Mouse (Mus musculus): ENCODE data around the gene Rcor1. TPM values are rescaled to one million over a fixed set of nuclear protein-coding genes. Genes with fewer than 3 reads are reported as not detected.

The Rcor1 gene
- polyA plus RNA-seq, 1 experiment from 2014 or later: 4.5 TPM

DNA sequence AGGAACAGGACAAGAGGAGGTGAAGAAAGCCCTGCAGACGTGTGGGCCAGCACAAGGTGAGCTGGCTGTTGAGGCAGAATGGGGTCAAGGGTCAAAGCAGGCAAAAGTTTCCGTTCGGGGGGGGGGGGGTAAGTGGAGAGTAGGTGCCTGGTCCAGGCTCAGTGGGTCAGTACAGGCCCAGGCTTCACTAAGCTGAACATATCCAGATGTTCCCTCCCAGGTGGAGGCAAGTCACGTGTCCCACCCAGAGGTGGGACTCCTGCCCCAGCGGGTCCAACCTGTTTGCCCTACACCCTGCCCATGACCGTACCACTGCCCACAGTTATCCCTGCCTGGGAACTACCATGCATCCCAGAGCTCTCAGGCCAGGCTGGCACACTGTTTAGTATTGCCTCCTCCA lies 33.3 kb upstream of the Rcor1 start:
- H3K9me3 ChIP-seq (replicated peaks): no peaks in the 10 kb centered on the region
- 80% methylated on average over 6 of the region's 6 CpGs for WGBS
- no peak overlapping the region for H3K27ac ChIP-seq (replicated peaks)
- H3K4me1 ChIP-seq: peaks cover 14% of the 10 kb centered on the region
- no peak overlapping the region for H3K4me3 ChIP-seq (replicated peaks)
- ATAC-seq (ENCODE audit: low FRiP score): peak; percentile 14; the same call in 1 of the 2 replicates
- H3K4me2 ChIP-seq: no peak overlapping the region
- H3K9ac ChIP-seq (replicated peaks): no peak overlapping the region
- H3K36me3 ChIP-seq: no peaks in the 10 kb centered on the region
- H3K27me3 ChIP-seq (replicated peaks): no peaks in the 10 kb centered on the region

DNA sequence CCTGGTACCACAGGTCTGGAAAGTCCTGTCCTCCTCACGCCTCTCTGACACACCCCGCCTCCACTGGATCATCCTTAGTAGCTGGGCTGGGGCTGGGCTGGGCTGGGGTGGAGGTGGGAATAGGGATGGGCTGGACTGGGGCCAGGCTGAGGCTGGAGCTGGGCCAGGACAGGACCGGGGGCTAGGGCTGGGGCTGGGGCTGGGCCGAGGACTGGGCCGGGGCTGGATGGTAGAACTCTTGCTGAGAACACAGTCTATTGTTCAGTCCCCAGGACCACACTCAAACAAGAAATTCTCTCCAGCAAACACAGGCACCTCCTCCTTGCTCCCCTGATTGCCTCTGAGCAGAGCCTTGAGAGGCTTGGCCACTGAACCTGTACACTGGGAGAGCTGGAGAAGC lies 32.8 kb upstream of the Rcor1 start:
- no peak for ATAC-seq (ENCODE audit: low FRiP score)
- Histone ChIP-seq H3K4me2 (no peak overlapping the region), H3K36me3 (no peaks in the 10 kb centered on the region), H3K9me3 (replicated peaks) (no peaks in the 10 kb centered on the region), H3K9ac (replicated peaks) (no peak overlapping the region), H3K4me1 (peaks cover 14% of the 10 kb centered on the region), H3K27ac (replicated peaks) (no peak overlapping the region), H3K4me3 (replicated peaks) (no peak overlapping the region), H3K27me3 (replicated peaks) (no peaks in the 10 kb centered on the region)
- 63% methylated on average over 5 of the region's 5 CpGs for WGBS

DNA sequence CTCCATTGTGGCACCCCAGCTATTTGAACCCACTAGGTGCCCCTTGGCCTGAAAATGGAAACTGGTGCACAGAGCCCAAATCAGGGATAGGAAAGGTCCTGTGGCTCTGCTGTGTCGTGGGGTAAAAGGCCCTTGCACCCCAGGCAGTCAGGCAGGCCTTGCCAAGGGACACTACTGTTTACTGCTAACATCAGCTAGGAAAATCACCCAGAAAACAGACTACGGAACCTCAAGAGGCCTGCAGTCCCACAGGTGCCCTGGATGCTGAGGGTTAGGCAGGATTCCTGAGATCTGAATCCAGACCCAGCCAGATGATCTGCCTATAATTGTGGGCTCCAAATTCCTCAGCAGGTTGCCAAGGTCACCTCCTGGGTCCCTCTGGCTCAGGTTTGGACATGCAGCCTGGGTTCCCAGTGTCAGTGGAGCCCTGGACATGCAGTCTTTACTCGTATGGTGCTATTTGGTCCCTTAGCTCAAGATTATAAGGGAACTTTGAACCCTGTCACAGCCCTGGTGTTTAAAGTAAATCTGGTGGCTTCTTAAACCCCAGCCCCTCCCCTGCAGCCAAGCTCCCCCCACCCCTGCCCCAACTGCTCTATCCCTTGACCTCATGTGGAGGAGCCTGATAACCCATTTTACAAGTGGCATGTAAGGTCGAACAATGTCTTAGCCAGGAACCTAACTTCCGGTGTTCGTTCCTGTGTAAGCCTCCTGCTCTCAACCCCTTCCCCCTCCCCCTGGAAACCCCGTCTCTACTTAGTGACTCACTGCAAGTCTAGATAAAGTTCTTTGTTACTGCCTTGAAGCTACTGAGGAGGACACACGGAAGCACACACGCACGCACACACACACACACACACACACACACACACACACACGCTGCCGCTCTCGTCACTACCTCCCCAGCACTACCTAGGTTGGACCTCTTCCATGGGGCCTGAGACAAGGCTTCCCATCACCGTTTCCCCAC lies 31.7 kb upstream of the Rcor1 start:
- Histone ChIP-seq H3K9ac (replicated peaks) (no peak overlapping the region), H3K9me3 (replicated peaks) (no peaks in the 10 kb centered on the region), H3K27me3 (replicated peaks) (no peaks in the 10 kb centered on the region), H3K36me3 (no peaks in the 10 kb centered on the region), H3K4me3 (replicated peaks) (no peak overlapping the region), H3K4me1 (peaks cover 14% of the 10 kb centered on the region), H3K27ac (replicated peaks) (no peak overlapping the region), H3K4me2 (no peak overlapping the region)
- 78% methylated on average over 14 of the region's 14 CpGs for WGBS
- no peak for ATAC-seq (ENCODE audit: low FRiP score)

DNA sequence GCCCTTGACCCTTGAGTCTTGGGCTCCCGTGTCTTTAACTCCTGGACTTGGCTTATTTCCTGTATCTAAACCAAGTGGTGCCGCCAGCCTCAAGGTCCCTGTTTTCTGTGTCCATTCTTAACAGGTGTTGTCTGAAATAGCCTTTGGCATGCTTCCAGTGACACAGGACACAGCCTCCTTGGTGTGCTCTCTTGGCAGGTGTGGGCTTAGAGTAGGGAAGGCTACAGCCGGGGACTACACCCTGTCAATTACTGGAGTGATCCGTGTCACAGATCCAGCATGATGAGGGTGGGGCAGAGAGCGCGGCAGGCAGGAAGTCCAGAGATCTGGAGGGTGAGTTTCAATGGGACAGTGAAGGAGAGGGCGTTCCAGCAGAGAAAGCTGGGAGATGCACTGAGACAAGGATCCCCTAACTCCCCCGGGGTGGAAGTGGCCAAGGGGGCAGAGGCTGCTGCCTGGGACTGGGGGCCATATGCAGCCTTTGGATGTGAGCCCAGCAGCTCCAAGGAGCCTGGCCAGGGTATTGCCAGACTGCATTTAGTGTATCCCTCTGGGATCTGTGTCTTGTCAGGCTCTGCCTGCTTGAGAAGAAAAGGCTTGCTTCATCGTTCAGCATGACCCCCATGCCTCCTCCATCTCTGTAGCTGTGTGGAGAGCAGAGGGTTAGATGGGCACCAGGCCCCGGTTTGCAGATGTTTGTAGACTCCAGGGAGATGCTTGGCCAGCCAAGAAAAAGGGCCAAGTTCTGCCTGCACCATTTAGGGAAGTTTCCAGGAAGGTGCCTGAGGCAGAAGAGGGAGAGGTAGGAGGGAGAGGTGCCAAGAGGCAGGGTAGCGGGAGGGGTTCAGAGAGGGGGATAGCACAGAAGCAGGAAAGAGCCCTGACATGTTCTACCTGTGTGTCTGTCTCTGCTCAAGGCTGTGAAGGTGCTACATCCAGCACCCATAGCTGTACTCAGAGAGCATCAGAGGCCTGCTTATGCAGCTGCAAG lies 30.4 kb upstream of the Rcor1 start:
- no peaks in the 10 kb centered on the region for H3K27me3 ChIP-seq (replicated peaks)
- no peaks in the 10 kb centered on the region for H3K36me3 ChIP-seq
- peaks cover 14% of the 10 kb centered on the region for H3K4me1 ChIP-seq
- no peak overlapping the region for H3K9ac ChIP-seq (replicated peaks)
- ATAC-seq (ENCODE audit: low FRiP score): no peak
- peak overlapping the region; percentile 28; the same call in 1 of the 2 replicates for H3K27ac ChIP-seq (replicated peaks)
- no peak overlapping the region for H3K4me3 ChIP-seq (replicated peaks)
- no peaks in the 10 kb centered on the region for H3K9me3 ChIP-seq (replicated peaks)
- no peak overlapping the region for H3K4me2 ChIP-seq
- 59% methylated on average over 11 of the region's 11 CpGs for WGBS

DNA sequence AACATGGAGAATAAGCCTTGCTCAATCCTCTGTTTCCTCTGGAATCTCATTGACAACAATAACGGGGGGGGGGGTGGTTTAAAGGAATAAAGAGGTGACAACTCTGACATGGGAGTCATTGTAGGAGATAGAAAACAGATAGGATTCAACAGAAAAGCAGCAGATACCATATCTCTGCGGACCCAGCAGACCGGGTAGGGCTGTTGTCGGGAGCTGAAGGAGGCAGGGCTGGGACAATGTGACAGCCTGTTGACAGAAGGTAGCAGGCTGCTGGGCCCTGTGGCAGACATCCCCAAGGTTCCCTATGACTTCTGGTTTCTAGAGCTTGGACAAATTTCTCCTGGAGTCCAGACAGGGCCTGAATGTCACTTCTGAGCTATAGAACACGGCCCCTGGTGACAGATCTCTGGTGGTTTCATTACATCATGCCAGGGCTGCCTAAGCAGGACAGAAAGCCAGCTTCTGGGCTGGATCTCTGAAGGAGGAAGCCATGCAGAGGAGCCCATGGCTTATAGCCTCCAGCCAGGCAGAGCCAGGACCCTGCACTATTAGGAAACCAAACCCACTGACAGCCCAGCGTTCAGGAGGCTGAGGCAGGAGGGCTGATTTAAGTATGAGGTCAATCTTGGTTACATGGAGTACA lies 29.4 kb upstream of the Rcor1 start:
- no peak overlapping the region for H3K4me3 ChIP-seq (replicated peaks)
- H3K9ac ChIP-seq (replicated peaks): no peak overlapping the region
- 78% methylated on average over 6 of the region's 6 CpGs for WGBS
- H3K27me3 ChIP-seq (replicated peaks): no peaks in the 10 kb centered on the region
- ATAC-seq (ENCODE audit: low FRiP score): no peak
- no peaks in the 10 kb centered on the region for H3K9me3 ChIP-seq (replicated peaks)
- H3K4me2 ChIP-seq: no peak overlapping the region
- no peaks in the 10 kb centered on the region for H3K36me3 ChIP-seq
- peaks cover 14% of the 10 kb centered on the region for H3K4me1 ChIP-seq
- no peak overlapping the region for H3K27ac ChIP-seq (replicated peaks)

DNA sequence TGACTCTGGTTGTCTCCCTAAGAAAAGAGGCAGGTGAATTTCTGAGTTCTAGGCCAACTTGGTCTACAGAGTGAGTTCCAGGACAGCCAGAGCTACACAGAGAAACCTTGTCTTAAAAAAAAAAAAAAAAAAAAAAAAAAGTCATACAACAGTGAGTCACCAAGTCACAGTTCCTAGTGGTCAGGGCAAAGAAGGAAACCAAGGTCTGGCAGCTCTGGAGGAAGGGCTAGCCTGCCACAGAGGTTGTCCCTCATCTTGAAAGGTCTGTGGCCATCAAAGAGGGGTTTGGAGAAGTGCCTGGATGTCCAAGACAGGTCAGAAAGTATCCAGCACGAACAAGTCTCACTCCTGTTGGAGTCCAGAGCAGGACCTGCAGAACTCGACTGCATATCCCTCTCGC lies 22.3 kb upstream of the Rcor1 start:
- WGBS: 80% methylated on average over 3 of the region's 3 CpGs
- Histone ChIP-seq H3K4me1 (no peaks in the 10 kb centered on the region), H3K9ac (replicated peaks) (no peak overlapping the region), H3K36me3 (no peaks in the 10 kb centered on the region), H3K4me3 (replicated peaks) (no peak overlapping the region), H3K27me3 (replicated peaks) (no peaks in the 10 kb centered on the region), H3K9me3 (replicated peaks) (no peaks in the 10 kb centered on the region), H3K27ac (replicated peaks) (no peak overlapping the region), H3K4me2 (no peak overlapping the region)
- ATAC-seq (ENCODE audit: low FRiP score): no peak

DNA sequence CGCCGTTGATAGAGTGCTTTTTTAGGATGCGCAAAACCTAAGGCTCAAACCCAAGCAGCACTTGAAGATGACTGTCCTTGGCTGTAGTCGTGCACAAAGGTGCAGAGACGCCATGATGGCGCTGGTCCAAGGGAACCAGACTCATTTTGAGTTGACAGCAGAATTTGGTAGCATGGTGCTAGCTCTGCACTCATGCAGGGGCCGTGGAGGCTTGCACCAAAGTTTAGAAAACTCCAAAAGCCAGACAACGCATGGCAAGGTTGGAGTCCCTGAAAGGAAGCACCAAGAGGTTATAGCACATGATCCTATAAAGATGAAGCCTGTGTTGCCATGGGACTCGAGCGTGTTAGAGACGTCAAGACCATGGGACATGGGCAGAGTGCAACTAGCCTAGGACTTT lies 21.1 kb upstream of the Rcor1 start:
- H3K27ac ChIP-seq (replicated peaks): no peak overlapping the region
- H3K9me3 ChIP-seq (replicated peaks): no peaks in the 10 kb centered on the region
- H3K9ac ChIP-seq (replicated peaks): no peak overlapping the region
- no peaks in the 10 kb centered on the region for H3K27me3 ChIP-seq (replicated peaks)
- no peaks in the 10 kb centered on the region for H3K4me1 ChIP-seq
- no peaks in the 10 kb centered on the region for H3K36me3 ChIP-seq
- WGBS: 96% methylated on average over 11 of the region's 11 CpGs
- no peak overlapping the region for H3K4me3 ChIP-seq (replicated peaks)
- no peak overlapping the region for H3K4me2 ChIP-seq
- no peak for ATAC-seq (ENCODE audit: low FRiP score)

DNA sequence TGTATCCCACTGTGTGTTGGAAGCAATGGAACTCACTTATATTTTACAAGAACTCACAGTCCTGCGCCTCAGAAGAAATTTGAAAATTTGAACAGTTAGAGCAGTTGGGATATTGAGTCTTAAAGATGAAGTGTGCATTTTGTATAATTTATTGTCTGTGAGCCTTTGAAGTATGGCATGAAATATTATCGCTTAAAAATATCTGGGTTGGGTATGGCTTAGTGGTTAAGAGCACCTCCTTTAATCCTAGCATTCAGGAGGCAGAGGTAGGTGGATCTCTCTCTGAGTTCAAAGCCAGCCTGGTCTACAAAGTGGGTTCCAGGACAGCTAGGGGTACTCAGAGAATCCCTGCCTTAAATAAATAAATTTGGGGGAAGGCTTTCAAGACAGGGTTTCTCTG lies 20.1 kb upstream of the Rcor1 start:
- H3K9ac ChIP-seq (replicated peaks): no peak overlapping the region
- no peaks in the 10 kb centered on the region for H3K9me3 ChIP-seq (replicated peaks)
- no peak for ATAC-seq (ENCODE audit: low FRiP score)
- WGBS: 99% methylated on average over 2 of the region's 2 CpGs
- no peak overlapping the region for H3K4me3 ChIP-seq (replicated peaks)
- H3K27me3 ChIP-seq (replicated peaks): no peaks in the 10 kb centered on the region
- no peak overlapping the region for H3K4me2 ChIP-seq
- H3K4me1 ChIP-seq: no peaks in the 10 kb centered on the region
- no peak overlapping the region for H3K27ac ChIP-seq (replicated peaks)
- no peaks in the 10 kb centered on the region for H3K36me3 ChIP-seq

DNA sequence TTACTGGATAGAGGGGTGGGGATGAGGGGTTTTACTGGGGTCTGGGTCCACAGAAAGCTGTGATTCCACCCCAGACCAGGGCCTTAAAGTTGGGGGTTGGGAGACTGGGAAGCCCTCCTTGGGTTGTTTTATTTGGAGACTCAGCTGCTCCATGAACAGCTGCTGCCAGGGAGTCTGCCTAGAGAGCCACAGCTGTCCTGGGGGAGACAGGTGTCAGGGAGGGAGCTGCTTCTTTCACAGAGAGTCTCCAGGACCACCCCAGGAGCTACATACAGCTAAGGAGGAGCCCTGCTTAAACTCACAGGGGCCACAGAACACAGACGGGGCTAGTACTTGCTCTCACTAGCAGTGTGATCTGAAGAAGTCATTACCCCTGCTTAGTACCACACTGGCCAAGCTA lies 18.0 kb upstream of the Rcor1 start:
- Histone ChIP-seq H3K4me2 (no peak overlapping the region), H3K36me3 (no peaks in the 10 kb centered on the region), H3K27me3 (replicated peaks) (no peaks in the 10 kb centered on the region), H3K4me3 (replicated peaks) (no peak overlapping the region), H3K27ac (replicated peaks) (no peak overlapping the region), H3K4me1 (no peaks in the 10 kb centered on the region), H3K9me3 (replicated peaks) (no peaks in the 10 kb centered on the region), H3K9ac (replicated peaks) (no peak overlapping the region)
- WGBS: 38% methylated on average over 1 of the region's 1 CpGs
- ATAC-seq (ENCODE audit: low FRiP score): no peak

DNA sequence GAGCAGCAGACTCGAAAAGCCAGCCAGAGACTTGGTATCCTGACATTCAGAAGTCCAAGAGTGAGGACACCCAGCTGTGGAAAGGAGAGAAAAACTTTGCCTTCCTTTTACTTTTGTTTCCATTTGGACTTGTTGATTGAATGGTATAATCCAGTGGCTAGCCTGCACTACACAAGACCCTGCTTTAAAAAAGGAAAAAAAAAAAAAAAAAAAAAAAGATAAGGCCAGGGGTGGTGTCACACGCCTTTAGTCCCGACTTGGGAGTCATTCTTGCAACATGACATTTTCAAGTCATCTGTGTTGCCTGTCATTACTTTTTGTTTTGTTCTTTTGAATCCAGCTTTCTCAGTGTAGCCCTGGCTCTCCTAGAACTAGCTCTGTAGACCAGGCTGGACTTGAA lies 17.6 kb upstream of the Rcor1 start:
- H3K4me1 ChIP-seq: no peaks in the 10 kb centered on the region
- no peak for ATAC-seq (ENCODE audit: low FRiP score)
- H3K27ac ChIP-seq (replicated peaks): no peak overlapping the region
- no peaks in the 10 kb centered on the region for H3K36me3 ChIP-seq
- no peaks in the 10 kb centered on the region for H3K9me3 ChIP-seq (replicated peaks)
- 70% methylated on average over 3 of the region's 3 CpGs for WGBS
- no peaks in the 10 kb centered on the region for H3K27me3 ChIP-seq (replicated peaks)
- H3K9ac ChIP-seq (replicated peaks): no peak overlapping the region
- no peak overlapping the region for H3K4me2 ChIP-seq
- H3K4me3 ChIP-seq (replicated peaks): no peak overlapping the region
